Mouse (Mus musculus) heart, postnatal 0 days (tissue): ENCODE results near the gene Bloc1s4. TPM values are rescaled to one million over a fixed set of nuclear protein-coding genes. Genes with fewer than 3 reads are reported as not detected.

ENCODE experiments used
- ATAC-seq: fragments of 200-750 bp; cut with Nextera tagmentation; 2 replicates; pipeline ENCODE4 v1.8.0; 2017; ENCODE audit warnings: low read depth, moderate number of reproducible peaks, moderate library complexity; ENCODE audit not compliant: insufficient read depth
- DNase-seq: peaks from one replicate; pipeline ENCODE4 v3.0.0-alpha.2; 2016; ENCODE audit warnings: low spot score
- H3K27ac ChIP-seq: fragments of 300-500 bp; sonication (generic); 2 replicates; pipeline ENCODE4 v1.5.1; 2014; ENCODE audit warnings: low read depth, mild to moderate bottlenecking
- H3K27me3 ChIP-seq: fragments of 300-500 bp; sonication (generic); 2 replicates; pipeline ENCODE4 v1.6.1; 2014; ENCODE audit warnings: low read length, mixed read lengths; ENCODE audit not compliant: control insufficient read depth, insufficient read depth
- H3K36me3 ChIP-seq: fragments of 300-500 bp; sonication (generic); replicated peaks from 2 replicates; pipeline ENCODE4 v1.6.1; 2014; ENCODE audit warnings: low read length, mixed read lengths; ENCODE audit not compliant: control insufficient read depth, insufficient read depth
- H3K4me1 ChIP-seq: fragments of 300-500 bp; sonication (generic); 2 replicates; pipeline ENCODE4 v1.6.1; 2014; ENCODE audit warnings: antibody characterized with exemption; ENCODE audit not compliant: control insufficient read depth, insufficient read depth
- H3K4me2 ChIP-seq: fragments of 300-500 bp; sonication (generic); 2 replicates; pipeline ENCODE4 v1.6.1; 2014; ENCODE audit warnings: low read depth, mild to moderate bottlenecking, low read length, moderate library complexity
- H3K4me3 ChIP-seq: fragments of 300-500 bp; sonication (generic); 2 replicates; pipeline ENCODE4 v1.5.1; 2014; ENCODE audit warnings: low read depth, low read length
- H3K9ac ChIP-seq: fragments of 300-500 bp; sonication (generic); replicated peaks from 2 replicates; pipeline ENCODE4 v1.6.1; 2014; ENCODE audit warnings: low read depth, low read length, mixed read lengths
- H3K9me3 ChIP-seq: fragments of 300-500 bp; sonication (generic); replicated peaks from 2 replicates; pipeline ENCODE4 v1.6.1; 2016; ENCODE audit warnings: low read length; ENCODE audit not compliant: control insufficient read depth
- CTCF ChIP-seq: IDR thresholded peaks from 2 replicates; pipeline ENCODE4 v1.5.1; 2016; ENCODE audit warnings: antibody characterized with exemption, control low read depth, low read depth
- EP300 ChIP-seq: IDR thresholded peaks from 2 replicates; pipeline ENCODE4 v1.6.1; 2016; ENCODE audit warnings: antibody characterized with exemption, low read depth
- WGBS: fragments of 180-500 bp; shearing (Covaris S2); extraction: QIAGEN DNeasy Blood & Tissue Kit; methylation state at CpG from one replicate; pipeline ENCODE4 v1.1.7; 2014; 5-methylcytosine and 5-hydroxymethylcytosine counted together
- polyA plus RNA-seq: library from polyadenylated mRNA; unstranded; fragments of >200 nt; fragmentation: Nextera tagmentation; extraction: Ambion mirVana; gene quantifications from 2 replicates; pipeline ENCODE4 v1.2.1, GENCODE M21; 2015
- total RNA-seq: library from RNA; depleted of rRNA; stranded (reverse); fragments of >200 nt; gene quantifications from 2 replicates; pipeline ENCODE4 v1.2.3, GENCODE M21; 2014; ENCODE audit warnings: low replicate concordance

Bloc1s4 gene
- total and polyA plus RNA-seq, 2 experiments from 2014 or later: 7.5 to 18.5 TPM

DNA sequence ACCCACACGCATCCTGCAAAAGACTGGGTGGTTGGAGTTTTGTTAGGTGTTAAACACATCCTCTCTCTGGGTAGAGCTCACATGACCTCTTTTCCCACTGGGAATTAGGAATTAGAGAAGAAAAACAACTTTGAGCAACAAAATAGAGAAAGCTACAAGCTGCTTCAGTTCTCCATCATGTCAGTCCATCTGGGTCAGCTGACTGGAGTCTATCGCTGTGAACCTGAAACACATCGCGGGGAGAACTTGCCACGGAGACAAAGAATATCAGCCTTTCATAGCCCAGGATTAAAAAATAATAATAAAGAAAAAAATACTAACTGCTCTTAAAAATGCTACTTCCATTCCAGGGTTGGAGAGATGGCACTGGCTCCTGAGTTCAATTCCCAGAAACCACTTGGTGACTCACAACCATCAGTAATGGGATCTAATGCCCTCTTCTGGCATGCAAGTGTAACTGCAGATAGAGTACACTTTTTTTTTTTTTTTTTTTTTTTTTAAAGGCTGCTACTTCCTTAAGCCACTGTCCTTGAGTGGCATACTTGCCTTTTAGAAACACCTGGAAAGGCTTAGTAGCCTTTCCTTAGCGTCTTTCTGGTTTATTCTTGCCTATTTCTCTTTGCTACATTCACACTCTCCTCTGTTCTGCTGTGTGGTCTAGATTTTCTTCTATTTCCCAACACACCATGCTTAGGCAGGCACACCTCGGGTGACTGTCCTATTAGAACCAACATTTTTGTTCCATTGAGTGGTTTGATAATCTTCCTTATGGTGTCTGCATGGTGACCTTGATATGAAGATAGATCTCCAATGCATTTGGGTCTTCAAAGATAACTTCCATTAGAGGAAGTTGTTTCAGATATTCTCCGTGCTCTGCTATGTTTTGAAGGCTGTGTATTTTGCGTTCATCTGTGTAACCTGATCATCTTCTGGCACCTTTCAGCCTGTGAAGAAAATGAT lies 1.9 kb upstream of the Bloc1s4 start:
- ATAC-seq (no peak), DNase-seq (no peak)
- Histone ChIP-seq H3K27me3 (no peaks in the 10 kb centered on the region), H3K4me3 (no peak overlapping the region), H3K27ac (no peak overlapping the region), H3K4me2 (no peak overlapping the region), H3K9ac (no peak overlapping the region), H3K9me3 (no peaks in the 10 kb centered on the region), H3K36me3 (no peaks in the 10 kb centered on the region), H3K4me1 (0 out of 2 replicates have a peak, but pooled peaks cover 3% of the 10 kb centered on the region)
- TF ChIP-seq CTCF: peak; percentile 27
- no peak for TF ChIP-seq EP300
- 70% methylated on average over 9 of the region's 9 CpGs for WGBS

DNA sequence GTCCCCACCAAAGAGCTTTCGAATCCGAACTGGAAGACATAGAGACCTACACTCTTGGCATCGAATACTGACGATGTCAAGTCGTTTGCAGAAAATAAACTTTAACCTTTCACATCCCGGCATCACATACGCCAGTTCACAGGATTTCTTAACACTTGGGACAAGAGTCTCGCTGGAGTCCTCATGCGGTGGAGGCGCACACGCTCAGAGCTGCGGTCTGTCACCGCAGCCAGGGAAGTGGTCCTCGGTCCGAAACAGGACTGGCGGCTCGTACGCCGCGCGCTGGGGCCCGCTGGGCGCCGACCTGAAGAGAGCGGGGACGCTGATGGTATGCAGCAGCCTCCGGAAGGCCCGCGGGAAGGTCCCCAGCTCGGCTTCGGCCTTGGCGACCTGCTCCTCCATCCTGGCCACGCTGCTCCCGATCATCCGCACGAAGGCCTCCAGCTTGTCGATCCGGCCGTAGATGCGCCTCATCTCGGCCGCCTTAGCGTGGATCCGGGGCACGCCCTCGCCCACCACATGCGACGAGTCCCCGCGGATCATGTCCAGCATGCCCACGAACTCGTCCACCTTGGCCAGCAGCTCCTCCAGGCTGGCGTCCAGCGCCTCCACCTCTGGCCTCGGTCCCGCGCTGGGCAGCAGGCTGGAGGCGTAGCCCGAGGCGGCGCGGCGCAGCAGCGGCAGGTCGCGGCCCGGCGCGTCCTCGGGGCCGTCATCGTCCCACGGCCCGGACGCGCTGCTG lies 485 bp downstream of the Bloc1s4 start:
- H3K4me3 ChIP-seq: peak overlapping the region; percentile 81
- ATAC-seq (peak; percentile 67), DNase-seq (no peak)
- TF ChIP-seq EP300 (no peak), CTCF (no peak)
- no peaks in the 10 kb centered on the region for H3K9me3 ChIP-seq
- 1% methylated on average over 75 of the region's 76 CpGs for WGBS
- H3K9ac ChIP-seq: peak overlapping the region; percentile 88
- peak overlapping the region; percentile 32; the same call in 1 of the 2 replicates for H3K27ac ChIP-seq
- no peaks in the 10 kb centered on the region for H3K36me3 ChIP-seq
- H3K27me3 ChIP-seq: no peaks in the 10 kb centered on the region
- H3K4me2 ChIP-seq: peak overlapping the region; percentile 98
- 0 out of 2 replicates have a peak, but pooled peaks cover 3% of the 10 kb centered on the region for H3K4me1 ChIP-seq

DNA sequence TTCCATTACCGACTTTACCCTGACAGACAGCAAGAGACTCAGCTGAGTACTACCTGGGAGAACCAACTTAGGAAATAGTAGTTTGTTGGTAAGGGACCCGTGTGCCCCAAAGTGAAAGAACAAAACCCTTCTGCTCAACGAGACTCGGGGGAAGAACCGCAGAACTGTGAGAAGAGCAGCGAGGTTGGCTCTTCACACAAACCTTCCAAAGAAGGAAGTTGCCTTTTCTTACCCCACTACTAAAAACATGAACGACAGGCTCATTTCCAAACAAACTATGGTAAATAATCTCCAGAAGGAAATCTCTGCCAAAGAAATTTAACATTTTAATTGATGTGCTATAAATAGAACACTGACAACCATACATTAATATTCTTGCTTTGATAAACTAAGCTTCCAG lies 1.4 kb downstream of the Bloc1s4 start:
- Histone ChIP-seq H3K27me3 (no peaks in the 10 kb centered on the region), H3K4me3 (no peak overlapping the region), H3K9ac (no peak overlapping the region), H3K27ac (no peak overlapping the region), H3K4me1 (0 out of 2 replicates have a peak, but pooled peaks cover 3% of the 10 kb centered on the region), H3K36me3 (no peaks in the 10 kb centered on the region), H3K4me2 (peak overlapping the region; percentile 98; the same call in 1 of the 2 replicates), H3K9me3 (no peaks in the 10 kb centered on the region)
- no peak for TF ChIP-seq EP300
- TF ChIP-seq CTCF: no peak
- WGBS: 72% methylated on average over 7 of the region's 7 CpGs
- ATAC-seq (no peak), DNase-seq (no peak)

DNA sequence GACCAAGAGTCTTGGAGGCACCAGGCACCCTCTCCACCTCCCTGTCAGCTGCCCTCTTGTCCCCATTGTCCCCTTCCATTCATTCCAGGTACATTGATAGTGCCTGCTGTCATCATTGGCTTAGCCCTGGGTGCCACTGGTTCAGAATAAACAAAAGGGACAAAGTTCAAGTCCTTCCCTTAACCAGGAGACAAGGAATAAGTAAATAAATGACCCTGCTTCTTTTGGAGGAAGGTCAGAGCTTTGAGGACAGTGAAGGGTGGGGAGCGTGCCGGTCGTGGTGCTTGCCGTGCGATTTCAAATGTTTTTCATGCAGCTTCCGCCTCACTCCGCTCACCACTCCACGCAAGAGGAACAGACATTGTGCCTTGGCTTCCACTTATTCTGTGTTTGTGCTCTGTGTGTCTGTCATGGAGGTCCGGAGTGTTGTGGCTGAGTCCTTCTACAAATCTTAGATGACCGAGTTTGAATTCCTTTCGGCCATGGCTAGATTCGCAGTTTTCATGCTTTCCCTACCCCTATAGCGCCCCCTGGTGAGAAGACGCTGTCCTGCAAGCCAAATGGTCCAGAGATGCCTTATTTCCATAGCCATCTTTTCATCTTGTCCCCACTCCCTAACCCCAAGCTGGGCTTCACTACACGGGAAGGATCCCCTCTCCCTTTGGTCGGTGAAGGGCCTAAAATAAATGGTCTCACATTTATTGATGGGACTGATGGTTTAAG lies 6.2 kb downstream of the Bloc1s4 start:
- no peak for ATAC-seq
- peak; percentile 55 for DNase-seq
- H3K27ac ChIP-seq: no peak overlapping the region
- peak; percentile 95 for TF ChIP-seq CTCF
- TF ChIP-seq EP300: no peak
- H3K27me3 ChIP-seq: no peaks in the 10 kb centered on the region
- peak overlapping the region; percentile 38 for H3K4me2 ChIP-seq
- no peaks in the 10 kb centered on the region for H3K9me3 ChIP-seq
- H3K4me3 ChIP-seq: no peak overlapping the region
- WGBS: 33% methylated on average over 16 of the region's 16 CpGs
- H3K9ac ChIP-seq: no peak overlapping the region
- H3K36me3 ChIP-seq: no peaks in the 10 kb centered on the region
- H3K4me1 ChIP-seq: peaks cover 5% of the 10 kb centered on the region; the same call in 1 of the 2 replicates

DNA sequence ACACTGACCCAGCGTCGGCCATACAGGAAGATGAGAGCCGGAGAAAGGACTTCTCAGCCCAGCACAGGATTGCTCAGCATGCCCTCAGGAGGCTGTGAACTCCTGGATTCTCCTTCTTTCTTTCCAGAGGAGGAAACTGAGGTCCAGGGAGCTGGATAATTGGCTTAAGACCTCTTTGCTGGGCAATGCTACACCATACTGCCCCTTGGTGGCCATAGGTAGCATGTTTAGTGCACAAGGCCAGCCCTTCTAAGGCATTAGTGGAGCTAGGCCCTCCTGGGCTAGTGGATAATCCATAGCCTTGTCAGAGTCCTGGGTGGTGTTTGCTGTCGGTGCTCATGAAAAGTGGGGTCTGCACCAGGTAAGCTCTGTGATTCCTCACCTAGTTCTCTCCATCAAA lies 8.6 kb downstream of the Bloc1s4 start:
- 57% methylated on average over 4 of the region's 4 CpGs for WGBS

More for the DNA sequence above, 8.6 kb downstream of the Bloc1s4 start:
- Histone ChIP-seq H3K27ac (no peak overlapping the region), H3K4me1 (peaks cover 10% of the 10 kb centered on the region), H3K4me3 (no peak overlapping the region), H3K36me3 (no peaks in the 10 kb centered on the region), H3K27me3 (no peaks in the 10 kb centered on the region), H3K4me2 (no peak overlapping the region), H3K9ac (no peak overlapping the region), H3K9me3 (no peaks in the 10 kb centered on the region)
- DNase-seq: peak; percentile 42
- 0 out of 2 replicates have a peak, but pooled peaks have one; percentile 37 for ATAC-seq
- TF ChIP-seq EP300 (no peak), CTCF (peak; percentile 78)
